Mouse (Mus musculus) T-cell, adult 2 months (primary cell): ENCODE results near the gene Erich6b.

Experiments used
- DNase-seq: peaks from one replicate; pipeline ENCODE4 v3.0.0; 2022; ENCODE audit warnings: low spot score

The Erich6b gene

DNA sequence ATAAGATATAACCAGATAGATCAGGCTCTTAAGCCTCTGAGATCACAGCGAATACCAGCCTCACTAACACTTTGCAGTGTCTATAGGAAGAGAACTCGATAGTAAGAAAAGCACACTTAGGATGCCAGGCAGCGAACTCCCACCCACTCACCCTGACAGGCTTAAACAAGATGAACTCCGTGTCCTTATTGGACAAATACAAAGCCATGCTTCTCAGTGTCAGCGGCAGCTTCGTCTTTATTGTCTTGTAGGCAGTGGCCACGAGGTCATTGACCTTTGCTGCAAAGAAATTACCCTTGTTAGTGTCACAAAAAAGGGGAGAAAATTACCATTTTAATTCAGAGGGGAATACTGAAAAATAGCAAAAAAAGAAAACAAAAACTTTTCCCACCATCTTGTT is 65.7 kb downstream of the Erich6b start:
- no peak for DNase-seq

DNA sequence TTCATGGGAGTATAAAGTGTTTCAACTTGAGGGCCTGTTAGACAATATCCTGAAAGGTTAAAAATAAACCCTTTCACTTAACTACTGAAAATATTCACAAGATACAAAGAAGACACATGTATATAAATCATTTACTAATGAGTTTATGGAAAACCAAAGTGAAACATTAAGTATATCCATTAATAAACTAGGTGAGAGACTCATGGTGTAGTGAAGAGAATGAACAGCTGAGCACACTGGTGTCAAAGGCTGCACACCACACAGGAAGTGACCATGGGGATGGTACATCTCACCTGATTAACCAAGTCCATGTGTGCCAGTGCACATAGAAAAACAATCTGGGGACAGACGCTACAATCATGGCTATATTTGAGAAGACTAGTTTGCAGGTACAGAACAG is 66.9 kb downstream of the Erich6b start:
- no peak for DNase-seq

DNA sequence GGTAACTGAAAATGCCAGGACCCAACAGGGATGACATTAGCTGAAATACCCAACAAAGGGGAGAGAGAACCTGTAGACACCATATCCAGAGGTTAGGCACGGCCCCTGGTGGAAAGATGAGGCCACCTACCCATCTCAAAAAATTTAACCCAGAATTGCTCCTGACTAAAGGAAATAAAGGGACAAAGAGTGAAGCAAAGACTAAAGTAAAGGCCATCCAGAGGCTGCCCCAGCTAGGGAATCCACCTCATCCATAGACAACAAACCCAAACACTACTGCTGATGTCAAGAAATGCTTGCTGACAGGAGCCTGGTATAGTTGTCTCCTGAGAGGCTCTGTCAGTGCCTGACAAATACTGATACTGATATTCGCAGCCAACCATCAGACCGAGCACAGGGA is 69.7 kb downstream of the Erich6b start:
- no peak for DNase-seq

DNA sequence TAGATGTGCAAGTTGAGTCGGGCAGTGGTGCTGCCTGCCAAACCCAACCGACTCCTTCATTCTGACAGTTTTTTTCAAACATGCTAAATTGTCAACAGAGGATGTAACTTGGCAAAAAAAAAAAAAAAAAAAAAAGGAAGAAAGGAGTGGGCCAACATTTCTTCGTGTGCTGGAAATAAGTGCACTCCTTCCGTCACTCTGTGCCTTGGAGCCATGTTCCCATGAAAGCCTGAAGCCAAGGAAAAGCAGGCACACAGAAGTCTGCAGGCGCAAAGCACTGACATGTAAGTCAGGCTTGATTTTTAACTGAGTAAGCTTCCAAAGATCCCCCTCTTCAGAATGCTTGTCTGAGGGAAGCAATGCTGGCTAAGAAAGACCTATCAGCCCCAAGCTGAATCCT is 70.6 kb downstream of the Erich6b start:
- DNase-seq = no peak

DNA sequence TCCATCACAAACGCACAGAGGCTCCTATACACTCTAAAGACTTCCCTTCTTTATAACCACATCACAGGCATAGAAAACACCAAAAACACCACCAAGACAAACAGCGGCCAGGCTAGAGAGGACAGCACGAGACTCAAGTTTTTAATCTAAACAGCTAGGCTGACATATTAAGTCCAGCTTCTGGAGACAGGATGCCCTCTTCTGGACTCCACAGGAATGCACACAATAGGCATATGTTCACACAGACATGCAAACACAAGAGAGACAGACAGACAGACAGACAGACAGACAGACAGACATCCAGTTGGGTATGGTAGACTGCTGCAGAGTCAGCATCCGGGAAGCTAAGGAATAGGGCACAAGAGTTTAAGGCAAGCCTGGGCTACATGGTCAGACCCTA is 71.6 kb downstream of the Erich6b start:
- DNase-seq = no peak

DNA sequence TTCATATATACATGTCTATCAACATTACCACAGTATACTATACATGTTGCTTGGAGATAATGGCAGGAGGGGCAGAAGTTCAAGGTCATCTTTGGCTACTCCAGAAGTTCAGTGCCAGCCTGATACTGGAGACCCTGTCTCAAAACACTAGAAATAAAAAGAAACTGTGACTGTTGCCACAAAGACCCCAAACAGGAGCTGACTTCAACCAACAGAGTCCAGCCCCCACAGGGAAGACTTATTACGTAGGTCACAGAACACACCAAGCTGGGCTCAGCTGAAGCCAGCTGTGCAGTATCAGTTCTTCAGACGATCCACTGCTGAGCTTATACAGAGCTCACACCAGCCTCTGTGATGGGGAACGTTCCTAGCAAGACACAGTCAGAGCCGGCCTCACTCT is 74.4 kb downstream of the Erich6b start:
- DNase-seq = no peak
